Mouse (Mus musculus) myocyte (in vitro differentiated cells): Measurements from ENCODE around the gene Dlx4. TPM values are rescaled to one million over a fixed set of nuclear protein-coding genes. Genes with fewer than 3 reads are reported as not detected.

Experiments used
- H3K27me3 ChIP-seq: one replicate; pipeline ENCODE4 v1.6.1; 2011; ENCODE audit not compliant: control insufficient read depth, insufficient read depth, insufficient read length
- H3K36me3 ChIP-seq: one replicate; pipeline ENCODE4 v1.6.1; 2011; ENCODE audit not compliant: control insufficient read depth, insufficient read depth
- H3K4me2 ChIP-seq: one replicate; pipeline ENCODE4 v1.6.1; 2011; ENCODE audit warnings: low read depth, control low read depth
- H3K4me3 ChIP-seq: one replicate; pipeline ENCODE4 v1.5.1; 2011; ENCODE audit warnings: mild to moderate bottlenecking, control low read depth, moderate library complexity
- H3K79me2 ChIP-seq: one replicate; pipeline ENCODE4 v1.6.1; 2011; ENCODE audit not compliant: control insufficient read depth, insufficient read depth
- H3ac ChIP-seq: one replicate; pipeline ENCODE4 v1.6.1; 2011; ENCODE audit not compliant: control insufficient read depth, insufficient read length
- CEBPB ChIP-seq: IDR thresholded peaks from 2 replicates; pipeline ENCODE4 v1.6.1; 2011; ENCODE audit warnings: mild to moderate bottlenecking, moderate library complexity; ENCODE audit not compliant: poor library complexity, insufficient read depth, severe bottlenecking
- E2F4 ChIP-seq: IDR thresholded peaks from one replicate; pipeline ENCODE4 v1.6.1; 2011; ENCODE audit warnings: mild to moderate bottlenecking, control low read depth, moderate library complexity; ENCODE audit not compliant: insufficient read depth
- MAX ChIP-seq: IDR thresholded peaks from one replicate; pipeline ENCODE4 v1.6.1; 2011; ENCODE audit warnings: low read depth, mild to moderate bottlenecking, control low read depth
- MYOD1 ChIP-seq, 3 experiments: IDR thresholded peaks; one replicate each; pipeline ENCODE4 v1.6.1; 2011; ENCODE audit warnings: control low read depth in 2 of 3, low read depth in 2 of 3, mild to moderate bottlenecking in 2 of 3, moderate library complexity in 1 of 3; ENCODE audit not compliant: insufficient read length in 2 of 3, control insufficient read depth in 1 of 3
- MYOG ChIP-seq, 3 experiments: IDR thresholded peaks; one replicate each; pipeline ENCODE4 v1.6.1; 2011; ENCODE audit warnings: control low read depth in 2 of 3, low read depth in 2 of 3, mild to moderate bottlenecking in 2 of 3; ENCODE audit not compliant: insufficient read length in 2 of 3, control insufficient read depth in 1 of 3, insufficient read depth in 1 of 3
- POLR2A ChIP-seq: IDR thresholded peaks from one replicate; pipeline ENCODE4 v1.6.1; 2011; ENCODE audit warnings: low read depth, mild to moderate bottlenecking, control low read depth, moderate library complexity; ENCODE audit not compliant: insufficient read length
- POLR2AphosphoS2 ChIP-seq: IDR thresholded peaks from one replicate; pipeline ENCODE4 v1.6.1; 2011; ENCODE audit warnings: low read depth, control low read depth; ENCODE audit not compliant: insufficient read length
- REST ChIP-seq: IDR thresholded peaks from one replicate; pipeline ENCODE4 v1.6.1; 2011; ENCODE audit warnings: mild to moderate bottlenecking, control low read depth, moderate library complexity; ENCODE audit not compliant: insufficient read depth, insufficient read length
- SRF ChIP-seq: IDR thresholded peaks from one replicate; pipeline ENCODE4 v1.6.1; 2011; ENCODE audit warnings: low read depth; ENCODE audit not compliant: control insufficient read depth, insufficient read length
- TCF12 ChIP-seq: IDR thresholded peaks from one replicate; pipeline ENCODE4 v1.6.1; 2011; ENCODE audit warnings: mild to moderate bottlenecking, control low read depth; ENCODE audit not compliant: poor library complexity, insufficient read depth, severe bottlenecking
- TCF3 ChIP-seq: IDR thresholded peaks from one replicate; pipeline ENCODE4 v1.6.1; 2011; ENCODE audit warnings: low read depth, control low read depth; ENCODE audit not compliant: insufficient read length
- USF1 ChIP-seq: IDR thresholded peaks from one replicate; pipeline ENCODE4 v1.6.1; 2011; ENCODE audit warnings: low read depth, mild to moderate bottlenecking, control low read depth, moderate library complexity
- polyA plus RNA-seq: library from polyadenylated mRNA; unstranded; fragments of >200 nt; fragmentation: generic; extraction: Trizol; gene quantifications from one replicate; pipeline ENCODE4 v1.2.1, GENCODE M21; 2012; ENCODE audit warnings: missing spikeins

The Dlx4 gene
- polyA plus RNA-seq, 1 experiment = 0.49 TPM

DNA sequence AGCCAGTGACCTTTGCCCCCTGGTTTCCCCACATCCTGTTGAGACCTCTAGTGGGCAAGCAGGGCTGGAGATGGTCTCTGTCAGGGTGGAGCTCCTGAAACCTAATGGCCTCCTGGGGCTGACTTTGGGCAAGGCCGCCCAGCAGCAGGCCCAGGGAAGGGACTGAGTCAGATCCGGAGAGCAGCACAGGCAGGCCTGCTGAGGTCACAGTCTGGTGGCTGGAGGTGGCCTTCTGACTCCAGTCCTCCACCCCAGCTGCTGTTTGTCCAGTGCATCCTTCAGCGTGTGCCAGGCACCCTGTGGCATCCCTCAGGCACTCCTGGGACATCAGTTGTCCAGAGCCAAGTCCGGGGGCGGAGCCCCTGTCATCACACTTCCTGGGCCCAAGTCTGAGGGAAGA is 19.8 kb upstream of the Dlx4 start:
- Histone ChIP-seq H3K4me3 (no peak overlapping the region), H3K4me2 (peak overlapping the region; percentile 54), H3K27me3 (no peaks in the 10 kb centered on the region), H3K36me3 (no peaks in the 10 kb centered on the region), H3K79me2 (no peaks in the 10 kb centered on the region), H3ac (no peak overlapping the region)
- TF ChIP-seq TCF12 = peak; percentile 33
- peak; percentile 15 to 91 (median 59) for TF ChIP-seq MYOG (IDR thresholded peaks at IDR 0.05; ENCODE audit: control insufficient read depth in 1 of 3, insufficient read depth in 1 of 3, insufficient read length in 2 of 3, low read depth in 2 of 3)
- no peak for TF ChIP-seq MAX
- peak in 2 of 3 experiments; percentile 69 to 93 for TF ChIP-seq MYOD1 (IDR thresholded peaks at IDR 0.05; ENCODE audit: control insufficient read depth in 1 of 3, insufficient read length in 2 of 3, low read depth in 2 of 3)
- peak; percentile 51 for TF ChIP-seq TCF3
- no peak for TF ChIP-seq CEBPB
- TF ChIP-seq POLR2A = peak; percentile 18
- no peak for TF ChIP-seq E2F4

DNA sequence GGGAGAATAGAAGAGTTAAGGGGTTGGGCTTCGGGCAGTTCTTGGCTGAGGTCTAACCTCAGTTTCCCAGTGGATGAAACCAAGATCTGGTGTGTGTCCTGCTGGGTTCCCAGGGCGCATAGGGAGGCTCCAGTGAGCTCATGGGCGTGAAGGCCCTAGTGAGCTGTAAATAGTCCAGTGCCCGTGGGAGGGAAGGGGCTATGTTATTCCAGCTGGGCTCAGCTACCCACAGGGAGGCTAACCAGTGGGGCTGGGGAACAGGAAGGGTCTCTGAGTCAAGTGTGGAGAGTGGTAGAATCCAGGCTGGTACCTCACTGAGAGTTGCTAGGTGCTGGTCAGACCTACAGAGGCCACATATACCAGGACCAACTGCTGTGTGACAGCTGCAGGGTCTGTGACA is 15.6 kb upstream of the Dlx4 start:
- Histone ChIP-seq H3K27me3 (no peaks in the 10 kb centered on the region), H3K4me2 (no peak overlapping the region), H3ac (no peak overlapping the region), H3K79me2 (no peaks in the 10 kb centered on the region), H3K36me3 (no peaks in the 10 kb centered on the region), H3K4me3 (no peak overlapping the region)
- peak in 1 of 3 experiments; percentile 51 for TF ChIP-seq MYOD1 (IDR thresholded peaks at IDR 0.05; ENCODE audit: control insufficient read depth in 1 of 3, insufficient read length in 2 of 3, low read depth in 2 of 3)
- TF ChIP-seq TCF3 = no peak

DNA sequence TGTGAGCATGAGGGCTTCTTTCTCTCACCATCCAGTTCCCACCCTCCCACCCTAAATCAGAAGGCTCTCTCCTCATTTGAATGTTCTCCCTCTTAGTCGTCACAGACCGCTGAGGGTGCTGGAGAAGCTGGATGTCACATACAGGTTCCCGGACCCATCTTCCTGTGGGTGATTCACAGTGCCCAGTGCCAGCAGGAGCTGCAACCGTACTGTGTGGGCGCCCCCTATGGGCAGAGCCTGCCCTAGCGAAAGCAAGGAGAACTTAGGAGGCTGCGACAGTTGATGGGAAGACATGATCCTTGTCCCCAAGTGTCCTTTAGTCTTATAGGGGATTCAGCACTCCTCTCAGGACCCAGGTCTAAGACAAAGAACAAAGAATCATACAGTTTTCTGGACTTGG is 14.6 kb upstream of the Dlx4 start:
- no peak overlapping the region for H3ac ChIP-seq
- no peak overlapping the region for H3K4me3 ChIP-seq
- H3K27me3 ChIP-seq = no peaks in the 10 kb centered on the region
- no peaks in the 10 kb centered on the region for H3K36me3 ChIP-seq
- H3K79me2 ChIP-seq = no peaks in the 10 kb centered on the region
- peak overlapping the region; percentile 70 for H3K4me2 ChIP-seq
- no peak for TF ChIP-seq REST
- TF ChIP-seq MYOG (IDR thresholded peaks at IDR 0.05; ENCODE audit: control insufficient read depth in 1 of 3, insufficient read depth in 1 of 3, insufficient read length in 2 of 3, low read depth in 2 of 3) = no peak
- TF ChIP-seq MAX = no peak
- TF ChIP-seq MYOD1 (IDR thresholded peaks at IDR 0.05; ENCODE audit: control insufficient read depth in 1 of 3, insufficient read length in 2 of 3, low read depth in 2 of 3) = no peak
- no peak for TF ChIP-seq E2F4
- TF ChIP-seq POLR2AphosphoS2 = no peak
- TF ChIP-seq POLR2A = no peak
- TF ChIP-seq TCF12 = no peak
- no peak for TF ChIP-seq CEBPB
- no peak for TF ChIP-seq SRF
- TF ChIP-seq USF1 = no peak

DNA sequence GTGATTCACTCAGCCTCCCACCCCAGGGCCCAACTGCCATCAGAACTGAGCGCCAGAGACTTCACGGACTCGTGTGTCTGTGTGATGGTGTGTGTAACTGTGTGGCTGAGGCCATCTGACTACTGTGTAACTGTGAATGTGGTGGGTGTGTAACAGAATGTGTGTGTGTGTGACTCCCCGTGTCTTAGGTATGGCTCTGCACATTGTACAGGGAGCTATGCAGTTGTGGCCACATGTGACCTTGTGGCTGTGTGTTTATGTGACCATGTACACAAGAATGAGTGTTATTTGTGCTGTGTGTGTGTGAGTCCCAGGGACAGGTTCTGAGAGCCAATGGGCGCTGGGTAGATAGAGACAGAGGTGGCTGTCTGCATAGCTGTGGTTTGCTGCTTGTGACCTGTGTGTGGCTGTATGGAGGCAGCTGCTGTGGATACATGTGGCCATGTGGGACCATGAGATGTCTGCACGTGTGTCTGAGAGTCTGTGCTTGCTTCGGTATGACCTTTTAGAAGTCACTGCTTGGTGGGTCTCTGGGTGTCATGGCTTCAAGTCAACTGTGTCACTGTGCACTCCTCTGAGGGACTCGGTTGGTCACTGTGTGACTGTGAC is 13.8 kb upstream of the Dlx4 start:
- H3K4me3 ChIP-seq = no peak overlapping the region
- no peaks in the 10 kb centered on the region for H3K36me3 ChIP-seq
- H3K27me3 ChIP-seq = no peaks in the 10 kb centered on the region
- H3K79me2 ChIP-seq = no peaks in the 10 kb centered on the region
- H3K4me2 ChIP-seq = peak overlapping the region; percentile 70
- TF ChIP-seq SRF (peak; percentile 41), TCF3 (peak; percentile 55), TCF12 (peak; percentile 48), MAX (no peak), POLR2AphosphoS2 (no peak), MYOD1 (IDR thresholded peaks at IDR 0.05; ENCODE audit: control insufficient read depth in 1 of 3, insufficient read length in 2 of 3, low read depth in 2 of 3) (peak in 2 of 3 experiments; percentile 36 to 85), REST (no peak), CEBPB (no peak), MYOG (IDR thresholded peaks at IDR 0.05; ENCODE audit: control insufficient read depth in 1 of 3, insufficient read depth in 1 of 3, insufficient read length in 2 of 3, low read depth in 2 of 3) (peak; percentile 12 to 90 (median 54)), POLR2A (peak; percentile 52), USF1 (peak; percentile 14), E2F4 (no peak)
- no peak overlapping the region for H3ac ChIP-seq

DNA sequence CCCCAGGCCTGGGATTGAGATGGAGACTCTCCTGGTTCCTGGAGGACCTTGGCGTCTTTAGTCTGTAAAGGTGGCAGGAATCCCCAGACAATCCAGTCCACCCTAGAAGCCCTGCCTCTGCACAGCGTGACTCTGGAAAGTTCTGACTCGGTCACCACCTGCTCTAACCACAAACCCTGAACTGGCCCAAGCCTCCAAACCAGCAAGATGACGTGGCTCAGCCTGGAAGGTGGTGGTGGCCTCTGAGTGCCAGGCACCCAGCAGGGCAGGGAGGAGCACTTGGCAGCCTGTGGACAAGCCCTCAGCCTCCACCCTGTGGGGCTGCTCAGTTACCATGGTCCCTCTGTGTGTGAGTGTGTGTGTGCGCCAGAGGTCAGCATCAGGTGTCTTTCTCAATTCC is 11.8 kb upstream of the Dlx4 start:
- TF ChIP-seq TCF12 (peak; percentile 19), REST (no peak), E2F4 (no peak), TCF3 (peak; percentile 60), MYOD1 (IDR thresholded peaks at IDR 0.05; ENCODE audit: control insufficient read depth in 1 of 3, insufficient read length in 2 of 3, low read depth in 2 of 3) (peak in 2 of 3 experiments; percentile 77 to 82), POLR2AphosphoS2 (no peak), MYOG (IDR thresholded peaks at IDR 0.05; ENCODE audit: control insufficient read depth in 1 of 3, insufficient read depth in 1 of 3, insufficient read length in 2 of 3, low read depth in 2 of 3) (peak in 2 of 3 experiments; percentile 63 to 92), USF1 (no peak), CEBPB (no peak), POLR2A (peak; percentile 22), SRF (no peak), MAX (no peak)
- Histone ChIP-seq H3K36me3 (no peaks in the 10 kb centered on the region), H3K79me2 (no peaks in the 10 kb centered on the region), H3K4me3 (no peak overlapping the region), H3K27me3 (no peaks in the 10 kb centered on the region), H3K4me2 (peak overlapping the region; percentile 63), H3ac (no peak overlapping the region)
